Mouse (Mus musculus) forebrain, postnatal 0 days (tissue): ENCODE measurements around the gene Smyd3. TPM values are rescaled to one million over a fixed set of nuclear protein-coding genes. Genes with fewer than 3 reads are reported as not detected.

ENCODE experiments used
- ATAC-seq: fragments of 200-750 bp; cut with Nextera tagmentation; 2 replicates; pipeline ENCODE4 v1.8.0; 2017; ENCODE audit warnings: mild to moderate bottlenecking, moderate library complexity
- DNase-seq: peaks from one replicate; pipeline ENCODE4 v3.0.0-alpha.2; 2015
- H3K27ac ChIP-seq: fragments of 300-500 bp; sonication (generic); 2 replicates; pipeline ENCODE4 v1.5.1; 2014; ENCODE audit warnings: low read depth, mild to moderate bottlenecking, antibody characterized with exemption, low read length, moderate library complexity, mixed read lengths
- H3K27me3 ChIP-seq: fragments of 300-500 bp; sonication (generic); 2 replicates; pipeline ENCODE4 v1.6.1; 2014; ENCODE audit warnings: mild to moderate bottlenecking, low read length, mixed read lengths; ENCODE audit not compliant: insufficient read depth
- H3K36me3 ChIP-seq: fragments of 300-500 bp; sonication (generic); 2 replicates; pipeline ENCODE4 v1.6.1; 2014; ENCODE audit warnings: mild to moderate bottlenecking, moderate library complexity; ENCODE audit not compliant: insufficient read depth
- H3K4me1 ChIP-seq: fragments of 300-500 bp; sonication (generic); 2 replicates; pipeline ENCODE4 v1.6.1; 2014; ENCODE audit warnings: antibody characterized with exemption; ENCODE audit not compliant: insufficient read depth
- H3K4me2 ChIP-seq: fragments of 300-500 bp; sonication (generic); 2 replicates; pipeline ENCODE4 v1.6.1; 2014; ENCODE audit warnings: low read depth, mild to moderate bottlenecking, moderate library complexity
- H3K4me3 ChIP-seq: fragments of 300-500 bp; sonication (generic); 2 replicates; pipeline ENCODE4 v1.5.1; 2014; ENCODE audit warnings: low read depth, low read length, mixed read lengths
- H3K9ac ChIP-seq: fragments of 300-500 bp; sonication (generic); 2 replicates; pipeline ENCODE4 v1.6.1; 2014; ENCODE audit warnings: mild to moderate bottlenecking
- H3K9me3 ChIP-seq: fragments of 300-500 bp; sonication (generic); 2 replicates; pipeline ENCODE4 v1.6.1; 2016; ENCODE audit warnings: low read length
- CTCF ChIP-seq: sonication (generic); IDR thresholded peaks from 2 replicates; pipeline ENCODE4 v1.5.1; 2016; ENCODE audit warnings: antibody characterized with exemption, control low read depth, low read depth
- WGBS: fragments of 180-500 bp; shearing (Covaris S2); extraction: QIAGEN DNeasy Blood & Tissue Kit; methylation state at CpG from one replicate; pipeline ENCODE4 v1.1.7; 2014; 5-methylcytosine and 5-hydroxymethylcytosine counted together
- polyA plus RNA-seq: library from polyadenylated mRNA; unstranded; fragments of >200 nt; fragmentation: Nextera tagmentation; extraction: Ambion mirVana; gene quantifications from 2 replicates; pipeline ENCODE4 v1.2.1, GENCODE M21; 2015
- total RNA-seq: library from RNA; depleted of rRNA; stranded (reverse); fragments of >200 nt; gene quantifications from 2 replicates; pipeline ENCODE4 v1.2.3, GENCODE M21; 2014

Gene Smyd3
- total and polyA plus RNA-seq, 2 experiments from 2014 or later: 19.0 to 27.6 TPM

GRCm38 (mm10) chr1:179120217-179120966, 397.4 kb downstream of the Smyd3 start:
- Histone ChIP-seq H3K4me1 (no peaks in the 10 kb centered on the region), H3K9me3 (no peaks in the 10 kb centered on the region), H3K4me2 (no peak overlapping the region), H3K27ac (no peak overlapping the region), H3K27me3 (no peaks in the 10 kb centered on the region), H3K4me3 (no peak overlapping the region), H3K36me3 (no peaks in the 10 kb centered on the region), H3K9ac (no peak overlapping the region)
- TF ChIP-seq CTCF: no peak
- ATAC-seq (peak; percentile 54; the same call in 1 of the 2 replicates), DNase-seq (no peak)
- WGBS: 42% methylated on average over 9 of the region's 9 CpGs

- DNase-seq (no peak), ATAC-seq (no peak)
- H3K27ac ChIP-seq: no peak overlapping the region
- no peak overlapping the region for H3K4me2 ChIP-seq
- no peak for TF ChIP-seq CTCF
- no peaks in the 10 kb centered on the region for H3K4me1 ChIP-seq
- no peaks in the 10 kb centered on the region for H3K27me3 ChIP-seq
- no peak overlapping the region for H3K9ac ChIP-seq
- no peaks in the 10 kb centered on the region for H3K9me3 ChIP-seq
- H3K4me3 ChIP-seq: no peak overlapping the region
- H3K36me3 ChIP-seq: no peaks in the 10 kb centered on the region
- WGBS: 80% methylated on average over 7 of the region's 7 CpGs
These were observed 399.2 kb downstream of the Smyd3 start for GRCm38 (mm10) chr1:179118673-179119072.

GRCm38 (mm10) chr1:179116729-179117663, 400.8 kb downstream of the Smyd3 start:
- H3K9ac ChIP-seq: no peak overlapping the region
- H3K9me3 ChIP-seq: no peaks in the 10 kb centered on the region
- TF ChIP-seq CTCF: no peak
- WGBS: 91% methylated on average over 10 of the region's 10 CpGs
- H3K4me1 ChIP-seq: no peaks in the 10 kb centered on the region
- H3K4me3 ChIP-seq: no peak overlapping the region
- no peak overlapping the region for H3K4me2 ChIP-seq
- DNase-seq: no peak
- H3K36me3 ChIP-seq: no peaks in the 10 kb centered on the region
- H3K27ac ChIP-seq: no peak overlapping the region
- ATAC-seq: no peak
- H3K27me3 ChIP-seq: no peaks in the 10 kb centered on the region

- Histone ChIP-seq H3K4me1 (no peaks in the 10 kb centered on the region), H3K4me3 (no peak overlapping the region), H3K27me3 (no peaks in the 10 kb centered on the region), H3K4me2 (no peak overlapping the region), H3K27ac (no peak overlapping the region), H3K9ac (no peak overlapping the region), H3K9me3 (no peaks in the 10 kb centered on the region), H3K36me3 (no peaks in the 10 kb centered on the region)
- TF ChIP-seq CTCF: no peak
- 85% methylated on average over 7 of the region's 7 CpGs for WGBS
- ATAC-seq (no peak), DNase-seq (no peak)
These were observed 402.9 kb downstream of the Smyd3 start for GRCm38 (mm10) chr1:179114833-179115495.

GRCm38 (mm10) chr1:179114385-179114784, 403.5 kb downstream of the Smyd3 start:
- ATAC-seq (no peak), DNase-seq (no peak)
- H3K4me3 ChIP-seq: no peak overlapping the region
- no peaks in the 10 kb centered on the region for H3K36me3 ChIP-seq
- no peak overlapping the region for H3K4me2 ChIP-seq
- no peak overlapping the region for H3K9ac ChIP-seq
- TF ChIP-seq CTCF: no peak
- WGBS: 98% methylated on average over 3 of the region's 3 CpGs
- no peak overlapping the region for H3K27ac ChIP-seq
- H3K4me1 ChIP-seq: no peaks in the 10 kb centered on the region
- H3K27me3 ChIP-seq: no peaks in the 10 kb centered on the region
- no peaks in the 10 kb centered on the region for H3K9me3 ChIP-seq

DNA sequence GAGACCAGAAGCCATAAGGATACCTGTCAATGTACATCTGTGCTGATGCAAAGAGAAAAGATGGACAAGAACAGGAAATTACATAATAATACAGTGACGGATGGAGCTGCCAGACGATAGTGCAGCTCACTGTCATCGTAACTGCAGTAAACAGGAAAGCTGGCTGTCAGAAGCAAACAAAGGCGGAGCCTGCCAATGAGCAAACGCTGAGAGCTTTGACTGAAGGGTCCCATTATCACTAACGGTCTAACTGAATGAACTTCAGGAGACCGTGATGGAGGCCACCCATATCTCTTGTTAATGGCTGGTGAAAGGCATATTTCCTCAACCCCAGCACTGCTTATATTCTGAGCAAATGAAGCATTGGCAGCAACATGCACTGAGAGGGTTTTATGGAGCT, 409.1 kb downstream of the Smyd3 start:
- no peak overlapping the region for H3K9ac ChIP-seq
- no peak overlapping the region for H3K4me2 ChIP-seq
- peaks cover 13% of the 10 kb centered on the region; the same call in 1 of the 2 replicates for H3K4me1 ChIP-seq
- H3K27ac ChIP-seq: no peak overlapping the region
- no peaks in the 10 kb centered on the region for H3K36me3 ChIP-seq
- TF ChIP-seq CTCF: no peak
- H3K9me3 ChIP-seq: no peaks in the 10 kb centered on the region
- H3K4me3 ChIP-seq: no peak overlapping the region
- H3K27me3 ChIP-seq: no peaks in the 10 kb centered on the region
- DNase-seq (peak; percentile 45), ATAC-seq (peak; percentile 44; the same call in 1 of the 2 replicates)
- WGBS: 30% methylated on average over 7 of the region's 7 CpGs
